Mouse (Mus musculus) heart, embryonic 10.5 days (tissue): Measurements from ENCODE around the gene Tfrc. TPM values are rescaled to one million over a fixed set of nuclear protein-coding genes. Genes with fewer than 3 reads are reported as not detected.

Source experiments
- DNase-seq: peaks from one replicate; pipeline ENCODE4 v3.0.0-alpha.2; 2017; ENCODE audit warnings: low spot score
- H3K27ac ChIP-seq: fragments of 300-500 bp; sonication (generic); 2 replicates; pipeline ENCODE4 v1.5.1; 2016; ENCODE audit warnings: mild to moderate bottlenecking
- H3K27me3 ChIP-seq: fragments of 300-500 bp; sonication (generic); 2 replicates; pipeline ENCODE4 v1.6.1; 2016; ENCODE audit warnings: mild to moderate bottlenecking; ENCODE audit not compliant: poor library complexity, insufficient read depth, severe bottlenecking
- H3K36me3 ChIP-seq: fragments of 300-500 bp; sonication (generic); 2 replicates; pipeline ENCODE4 v1.6.1; 2016; ENCODE audit warnings: mild to moderate bottlenecking, moderate library complexity
- H3K4me1 ChIP-seq: fragments of 300-500 bp; sonication (generic); 2 replicates; pipeline ENCODE4 v1.6.1; 2016; ENCODE audit warnings: mild to moderate bottlenecking
- H3K4me3 ChIP-seq: fragments of 300-500 bp; sonication (generic); 2 replicates; pipeline ENCODE4 v1.5.1; 2016; ENCODE audit warnings: mild to moderate bottlenecking, moderate library complexity
- H3K9me3 ChIP-seq: fragments of 300-500 bp; sonication (generic); 2 replicates; pipeline ENCODE4 v1.6.1; 2016; ENCODE audit warnings: mild to moderate bottlenecking, moderate library complexity
- WGBS: fragments of 180-500 bp; shearing (Covaris S2); methylation state at CpG from one replicate; pipeline ENCODE4 v1.1.7; 2016; 5-methylcytosine and 5-hydroxymethylcytosine counted together
- polyA plus RNA-seq: library from polyadenylated mRNA; unstranded; fragments of >200 nt; fragmentation: Nextera tagmentation; extraction: Ambion mirVana; gene quantifications from 2 replicates; pipeline ENCODE4 v1.2.1, GENCODE M21; 2016

Gene Tfrc
- polyA plus RNA-seq, 1 experiment from 2014 or later = 72.0 TPM

GRCm38 (mm10) chr16:32679976-32680375 lies 71.3 kb downstream of the Tfrc start:
- Histone ChIP-seq H3K9me3 (no peaks in the 10 kb centered on the region), H3K4me3 (no peak overlapping the region), H3K27me3 (peaks cover 47% of the 10 kb centered on the region), H3K27ac (0 out of 2 replicates have a peak overlapping the region, but pooled peaks have one; percentile 38), H3K36me3 (peaks cover 70% of the 10 kb centered on the region), H3K4me1 (peaks cover 30% of the 10 kb centered on the region)
- 90% methylated on average over 16 of the region's 16 CpGs for WGBS
- no peak for DNase-seq

- WGBS = 90% methylated on average over 6 of the region's 6 CpGs
- Histone ChIP-seq H3K27ac (no peak overlapping the region), H3K4me1 (peaks cover 31% of the 10 kb centered on the region), H3K27me3 (peaks cover 42% of the 10 kb centered on the region), H3K36me3 (peaks cover 62% of the 10 kb centered on the region), H3K4me3 (no peak overlapping the region), H3K9me3 (no peaks in the 10 kb centered on the region)
- DNase-seq = no peak
These were observed 72.1 kb downstream of the Tfrc start for GRCm38 (mm10) chr16:32680806-32681205.

GRCm38 (mm10) chr16:32682194-32682593 lies 73.5 kb downstream of the Tfrc start:
- peaks cover 34% of the 10 kb centered on the region for H3K4me1 ChIP-seq
- DNase-seq = no peak
- H3K4me3 ChIP-seq = no peak overlapping the region
- 18% methylated on average over 5 of the region's 5 CpGs for WGBS
- H3K36me3 ChIP-seq = peaks cover 48% of the 10 kb centered on the region
- H3K27ac ChIP-seq = no peak overlapping the region
- H3K27me3 ChIP-seq = peaks cover 29% of the 10 kb centered on the region
- no peaks in the 10 kb centered on the region for H3K9me3 ChIP-seq

Other genes with a start within 250 kb of the Tfrc start
- not detected in 2 replicates for gene Tm4sf19, start 208.4 kb upstream of the Tfrc start, polyA plus RNA-seq
- 28.9 and 29.5 TPM in 2 replicates for gene Tctex1d2, start 189.2 kb upstream of the Tfrc start, polyA plus RNA-seq
- gene Pcyt1a, start 178.0 kb upstream of the Tfrc start, polyA plus RNA-seq = 36.6 and 43.9 TPM in 2 replicates
- gene Slc51a, start 121.0 kb upstream of the Tfrc start, polyA plus RNA-seq = 4.2 and 5.1 TPM in 2 replicates
- not detected in 2 replicates for gene Zdhhc19, start 112.7 kb upstream of the Tfrc start, polyA plus RNA-seq
- 6.5 and 9.2 TPM in 2 replicates for gene Tnk2, start 35.0 kb downstream of the Tfrc start, polyA plus RNA-seq
- 0.31 and 0.79 TPM in 2 replicates for gene Muc4, start 127.0 kb downstream of the Tfrc start, polyA plus RNA-seq
- gene Muc20, start 188.5 kb downstream of the Tfrc start, polyA plus RNA-seq = 0.07 and 0.19 TPM in 2 replicates
- not detected in 2 replicates for gene Smbd1, start 201.6 kb downstream of the Tfrc start, polyA plus RNA-seq